Mouse (Mus musculus) heart, embryonic 14.5 days (tissue): ENCODE measurements around the gene Nkapd1. TPM values are rescaled to one million over a fixed set of nuclear protein-coding genes. Genes with fewer than 3 reads are reported as not detected.

Experiments
- ATAC-seq: fragments of 200-750 bp; cut with Nextera tagmentation; 2 replicates; pipeline ENCODE4 v1.8.0; 2017; ENCODE audit warnings: low read depth, moderate TSS enrichment; ENCODE audit not compliant: insufficient number of reproducible peaks, insufficient read depth, low FRiP score
- H3K27ac ChIP-seq, 2 experiments: fragments of 200-500 bp in 1 of 2; fragments of 300-500 bp in 1 of 2; sonication (generic) in 1 of 2; replicated peaks in 1 of 2; 2 replicates each; pipeline ENCODE4 v1.5.1; 2012 to 2014; ENCODE audit warnings: low read depth in 2 of 2, low read length in 2 of 2, control low read depth in 1 of 2, mild to moderate bottlenecking in 1 of 2, mixed read lengths in 1 of 2; ENCODE audit not compliant: control insufficient read depth in 1 of 2, insufficient read depth in 1 of 2
- H3K27me3 ChIP-seq: fragments of 300-500 bp; sonication (generic); 2 replicates; pipeline ENCODE4 v1.6.1; 2014; ENCODE audit warnings: mild to moderate bottlenecking, low read length, control low read depth; ENCODE audit not compliant: control insufficient read depth, insufficient read depth
- H3K36me3 ChIP-seq: fragments of 300-500 bp; sonication (generic); 2 replicates; pipeline ENCODE4 v1.6.1; 2014; ENCODE audit warnings: mild to moderate bottlenecking, control low read depth, low read length, mixed read lengths; ENCODE audit not compliant: control insufficient read depth, insufficient read depth
- H3K4me1 ChIP-seq, 2 experiments: fragments of 200-500 bp in 1 of 2; fragments of 300-500 bp in 1 of 2; sonication (generic) in 1 of 2; 2 replicates each; pipeline ENCODE4 v1.6.1; 2012 to 2014; ENCODE audit warnings: low read length in 2 of 2, control low read depth in 1 of 2, mixed read lengths in 1 of 2; ENCODE audit not compliant: control insufficient read depth in 2 of 2, insufficient read depth in 2 of 2
- H3K4me2 ChIP-seq: fragments of 300-500 bp; sonication (generic); 2 replicates; pipeline ENCODE4 v1.6.1; 2014; ENCODE audit warnings: mild to moderate bottlenecking, low read length
- H3K4me3 ChIP-seq, 2 experiments: fragments of 200-500 bp in 1 of 2; fragments of 300-500 bp in 1 of 2; sonication (generic) in 1 of 2; 2 replicates each; pipeline ENCODE4 v1.5.1; 2012 to 2014; ENCODE audit warnings: low read length in 2 of 2, mild to moderate bottlenecking in 2 of 2, control low read depth in 1 of 2, low read depth in 1 of 2, moderate library complexity in 1 of 2; ENCODE audit not compliant: control insufficient read depth in 1 of 2, insufficient read depth in 1 of 2
- H3K9ac ChIP-seq: fragments of 300-500 bp; sonication (generic); 2 replicates; pipeline ENCODE4 v1.6.1; 2014; ENCODE audit warnings: mild to moderate bottlenecking, low read length
- H3K9me3 ChIP-seq: fragments of 300-500 bp; sonication (generic); 2 replicates; pipeline ENCODE4 v1.6.1; 2016; ENCODE audit warnings: low read length, control low read depth; ENCODE audit not compliant: control insufficient read depth
- WGBS: fragments of 180-500 bp; shearing (Covaris S2); extraction: QIAGEN DNeasy Blood & Tissue Kit; methylation state at CpG from one replicate; pipeline ENCODE4 v1.1.7; 2014; 5-methylcytosine and 5-hydroxymethylcytosine counted together
- polyA plus RNA-seq: library from polyadenylated mRNA; unstranded; fragments of >200 nt; fragmentation: Nextera tagmentation; extraction: Ambion mirVana; gene quantifications from 2 replicates; pipeline ENCODE4 v1.2.1, GENCODE M21; 2014

Gene Nkapd1
- polyA plus RNA-seq, 1 experiment from 2014 or later = 18.3 TPM

DNA sequence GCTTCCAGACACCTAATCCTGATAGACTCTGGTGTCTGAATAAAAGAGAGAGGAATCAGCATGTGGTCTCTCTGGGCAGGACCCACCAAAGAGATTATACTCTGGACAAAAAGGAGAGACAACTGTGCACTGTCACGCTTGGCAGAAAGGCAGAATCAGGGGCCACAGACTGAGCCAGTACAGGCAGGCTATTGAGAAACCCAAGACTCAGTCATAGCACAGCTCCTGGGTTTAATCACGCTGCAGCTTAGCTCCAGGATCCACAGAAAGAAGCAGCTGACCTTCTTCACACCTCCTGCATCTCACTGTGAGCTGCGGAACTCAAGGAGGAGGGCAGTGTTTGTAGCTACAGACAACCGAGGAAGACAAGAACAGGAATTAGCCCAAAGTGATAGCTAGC, 36.9 kb downstream of the Nkapd1 start:
- H3K4me2 ChIP-seq = no peak overlapping the region
- no peak overlapping the region for H3K9ac ChIP-seq
- no peaks in the 10 kb centered on the region for H3K9me3 ChIP-seq
- ATAC-seq = no peak
- no peak overlapping the region for H3K4me3 ChIP-seq
- H3K27ac ChIP-seq = no peak overlapping the region
- no peaks in the 10 kb centered on the region for H3K36me3 ChIP-seq
- 22% methylated on average over 4 of the region's 4 CpGs for WGBS
- H3K4me1 ChIP-seq = no peaks in the 10 kb centered on the region
- no peaks in the 10 kb centered on the region for H3K27me3 ChIP-seq

DNA sequence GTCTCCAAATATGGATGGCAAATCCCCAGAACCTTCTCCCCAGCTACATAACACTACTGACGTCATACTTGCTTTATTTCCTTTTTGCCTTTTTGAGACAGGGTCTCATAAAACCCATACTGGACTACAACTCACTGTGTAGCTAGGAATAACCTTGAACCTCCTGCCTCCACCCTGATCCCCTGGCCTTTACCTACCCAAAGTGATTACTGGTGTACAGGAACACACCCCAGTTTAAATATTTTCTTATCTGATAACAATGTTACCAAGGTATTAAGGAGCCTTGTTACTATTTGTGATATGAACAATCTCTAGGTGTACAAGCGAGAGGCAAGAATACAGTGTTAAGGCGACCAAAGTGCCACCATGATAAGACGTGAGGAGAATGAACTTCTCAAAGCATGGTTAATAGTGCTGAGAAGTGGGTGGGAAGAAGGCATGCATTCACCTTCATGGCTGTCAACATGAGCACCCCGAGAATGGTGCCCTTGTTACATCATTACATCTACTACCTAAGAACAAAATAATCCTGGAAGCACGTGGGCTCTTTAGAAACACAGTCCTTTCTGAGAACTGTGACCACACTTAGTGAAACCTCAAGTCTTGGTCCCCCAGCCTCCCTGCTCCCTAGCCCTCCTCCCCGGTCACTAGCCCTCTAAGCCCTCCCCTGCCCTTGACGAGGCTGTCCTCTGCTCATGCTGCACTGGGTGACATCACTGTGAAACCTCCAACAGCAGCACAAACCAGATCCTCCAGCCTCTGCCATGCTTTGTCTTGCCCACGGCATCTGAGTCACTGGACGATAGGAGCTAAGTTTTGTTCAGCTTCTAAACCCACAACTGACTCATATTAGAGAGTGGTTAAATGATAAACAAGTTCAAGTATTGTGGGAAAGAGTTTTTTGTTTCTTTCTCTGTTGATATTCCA, 47.4 kb downstream of the Nkapd1 start:
- H3K9ac ChIP-seq = no peak overlapping the region
- no peaks in the 10 kb centered on the region; a peak in 3 of 4 replicates for H3K4me1 ChIP-seq
- no peaks in the 10 kb centered on the region for H3K9me3 ChIP-seq
- no peak overlapping the region for H3K4me3 ChIP-seq
- H3K27me3 ChIP-seq = no peaks in the 10 kb centered on the region
- no peak for ATAC-seq
- H3K27ac ChIP-seq = no peak overlapping the region
- no peak overlapping the region for H3K4me2 ChIP-seq
- 55% methylated on average over 10 of the region's 10 CpGs for WGBS
- no peaks in the 10 kb centered on the region for H3K36me3 ChIP-seq

GRCm38 (mm10) chr9:50567881-50568280, 49.4 kb downstream of the Nkapd1 start:
- no peak for ATAC-seq
- Histone ChIP-seq H3K9me3 (no peaks in the 10 kb centered on the region), H3K4me2 (no peak overlapping the region), H3K4me1 (no peaks in the 10 kb centered on the region; a peak in 3 of 4 replicates), H3K4me3 (no peak overlapping the region), H3K36me3 (no peaks in the 10 kb centered on the region), H3K27me3 (no peaks in the 10 kb centered on the region), H3K27ac (no peak overlapping the region), H3K9ac (no peak overlapping the region)
- 80% methylated on average over 2 of the region's 2 CpGs for WGBS

DNA sequence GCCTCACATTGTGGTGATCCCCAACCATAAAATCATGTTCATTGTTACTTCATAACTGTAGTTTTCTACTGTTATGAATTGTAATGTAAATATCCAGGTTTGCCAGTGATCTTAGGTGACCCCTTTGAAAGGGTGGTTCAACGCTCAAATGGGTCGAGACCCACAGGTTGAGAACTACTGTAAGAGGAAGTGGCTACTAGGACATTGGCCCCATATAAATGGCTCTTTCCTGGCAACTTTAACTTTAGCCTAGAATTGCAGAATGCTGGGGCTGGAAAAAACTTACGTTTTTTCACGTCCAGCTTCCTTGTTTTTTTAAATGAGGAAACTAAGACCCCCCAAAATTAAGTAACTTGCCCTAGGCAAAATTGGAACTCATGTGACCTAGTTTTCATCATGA, 49.9 kb downstream of the Nkapd1 start:
- ATAC-seq = no peak
- Histone ChIP-seq H3K27me3 (no peaks in the 10 kb centered on the region), H3K9ac (no peak overlapping the region), H3K27ac (no peak overlapping the region), H3K36me3 (no peaks in the 10 kb centered on the region), H3K9me3 (no peaks in the 10 kb centered on the region), H3K4me1 (no peaks in the 10 kb centered on the region; a peak in 3 of 4 replicates), H3K4me3 (no peak overlapping the region), H3K4me2 (no peak overlapping the region)
- 80% methylated on average over 4 of the region's 4 CpGs for WGBS

DNA sequence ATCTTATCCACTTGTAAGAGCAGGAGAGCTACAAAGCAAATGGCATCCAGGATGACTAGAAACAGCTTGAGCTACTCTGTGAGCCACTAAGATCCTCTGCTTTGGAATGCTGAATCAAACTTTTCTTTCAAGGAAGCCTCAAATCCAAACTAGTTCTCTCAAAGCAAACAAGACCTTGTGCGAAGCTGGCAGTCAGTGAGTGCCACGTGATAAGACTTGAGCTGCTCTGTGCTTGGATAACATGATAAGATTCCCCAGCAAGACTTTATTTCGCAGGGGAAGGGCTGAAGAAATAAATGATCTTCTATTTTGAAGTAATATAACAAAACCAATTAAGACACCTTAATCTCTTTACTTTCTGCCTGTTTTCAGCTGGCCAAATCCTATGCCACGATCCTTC, 51.3 kb downstream of the Nkapd1 start:
- 34% methylated on average over 4 of the region's 4 CpGs for WGBS

GRCm38 (mm10) chr9:50565173-50565572, 52.1 kb downstream of the Nkapd1 start:
- Histone ChIP-seq H3K4me2 (no peak overlapping the region), H3K4me3 (no peak overlapping the region), H3K27ac (no peak overlapping the region), H3K4me1 (no peaks in the 10 kb centered on the region; a peak in 3 of 4 replicates), H3K9ac (no peak overlapping the region), H3K9me3 (no peaks in the 10 kb centered on the region; the same call in 1 of the 2 replicates), H3K36me3 (no peaks in the 10 kb centered on the region), H3K27me3 (no peaks in the 10 kb centered on the region)
- no peak for ATAC-seq
- 62% methylated on average over 7 of the region's 7 CpGs for WGBS

More for the DNA sequence above, 51.3 kb downstream of the Nkapd1 start:
- H3K9ac ChIP-seq = no peak overlapping the region; the same call in 1 of the 2 replicates
- no peak overlapping the region for H3K4me3 ChIP-seq
- H3K4me1 ChIP-seq = no peaks in the 10 kb centered on the region; a peak in 3 of 4 replicates
- ATAC-seq = no peak
- no peaks in the 10 kb centered on the region; the same call in 1 of the 2 replicates for H3K9me3 ChIP-seq
- no peak overlapping the region for H3K4me2 ChIP-seq
- no peaks in the 10 kb centered on the region for H3K27me3 ChIP-seq
- no peaks in the 10 kb centered on the region for H3K36me3 ChIP-seq
- H3K27ac ChIP-seq = no peak overlapping the region

GRCm38 (mm10) chr9:50561918-50562360, 55.3 kb downstream of the Nkapd1 start:
- Histone ChIP-seq H3K9ac (no peak overlapping the region), H3K36me3 (no peaks in the 10 kb centered on the region), H3K4me3 (no peak overlapping the region), H3K4me2 (no peak overlapping the region), H3K9me3 (no peaks in the 10 kb centered on the region; the same call in 1 of the 2 replicates), H3K27ac (no peak overlapping the region), H3K4me1 (no peaks in the 10 kb centered on the region; a peak in 3 of 4 replicates), H3K27me3 (no peaks in the 10 kb centered on the region)
- no peak for ATAC-seq
- WGBS = 78% methylated on average over 2 of the region's 2 CpGs
